Mouse (Mus musculus) cerebellum, adult 2 months (tissue): ENCODE measurements around the gene Akt3.

Source experiments
- CTCF ChIP-seq: fragments of 200-500 bp; IDR thresholded peaks from 2 replicates; pipeline ENCODE4 v1.5.1; 2011; ENCODE audit warnings: low read depth, mild to moderate bottlenecking, control low read depth, low read length, moderate library complexity, borderline replicate concordance; ENCODE audit not compliant: insufficient read depth
- POLR2A ChIP-seq: fragments of 200-500 bp; IDR thresholded peaks from 2 replicates; pipeline ENCODE4 v1.6.1; 2011; ENCODE audit warnings: low read length, control low read depth, borderline replicate concordance; ENCODE audit not compliant: insufficient read depth

- TF ChIP-seq POLR2A (no peak), CTCF (no peak)
These were observed 271.7 kb downstream of the Akt3 start for GRCm38 (mm10) chr1:176986275-176986674.
